12 mouse cellular contexts compared by ENCODE assay signal in genomic region chr13:93930561-93931340, GRCm38 (mm10).
A peak's percentile ranks its signal among the peaks of the same experiment; 100 is the strongest.
DNase-seq lines count a peak whose midpoint lies in the region; ATAC-seq lines count a peak whose summit lies in the region.
"Had no signal": no experiment of that assay in that cellular context is flagged by ENCODE, and none has a peak within 500 bp of the region (broad histone marks: within the 10 kb centered on the region; RNA-seq: fewer than 3 reads in every experiment).

No protein-coding gene starts in this region.

- DNase-seq in heart, postnatal 4 days, result no peak
- no peak for DNase-seq in lung, postnatal 14 days
- peak; percentile 65 to 85 for DNase-seq in left cerebral cortex, postnatal 14 days (ENCODE audit: low spot score in 2 of 2)
- no peak for DNase-seq in ovary, adult 18-20 months (ENCODE audit: low spot score)
- DNase-seq in gastrocnemius, postnatal 4 days (ENCODE audit: low spot score in 2 of 2), result no peak
- no peak for DNase-seq in thymus, adult 18-20 months
- DNase-seq: adrenal gland, postnatal 14 days; cerebellum, adult 2 months; lung, postnatal 10 days had no signal

- H3K36me3 ChIP-seq in heart, embryonic 11.5 days (ENCODE audit: control insufficient read depth, insufficient read depth, low read length), result no peaks in the 10 kb centered on the region
- no peaks in the 10 kb centered on the region for H3K36me3 ChIP-seq in lung, embryonic 15.5 days
- H3K36me3 ChIP-seq: embryonic facial prominence, embryonic 15.5 days had no signal

- H3K4me1 ChIP-seq in heart, embryonic 11.5 days (ENCODE audit: control insufficient read depth, insufficient read depth, low read length), result peaks cover 13% of the 10 kb centered on the region
- peaks cover 16% of the 10 kb centered on the region for H3K4me1 ChIP-seq in lung, embryonic 15.5 days
- H3K4me1 ChIP-seq: embryonic facial prominence, embryonic 15.5 days had no signal

- no peaks in the 10 kb centered on the region for H3K27me3 ChIP-seq in heart, embryonic 11.5 days (ENCODE audit: control insufficient read depth, insufficient read depth, low read length)
- H3K27me3 ChIP-seq in lung, embryonic 15.5 days, result no peaks in the 10 kb centered on the region
- H3K27me3 ChIP-seq: embryonic facial prominence, embryonic 15.5 days had no signal

- peak overlapping the region; percentile 22; the same call in 1 of the 2 replicates for H3K27ac ChIP-seq in heart, embryonic 11.5 days (ENCODE audit: low read depth, low read length)
- 0 out of 2 replicates have a peak overlapping the region, but pooled peaks have one; percentile 17 for H3K27ac ChIP-seq in lung, embryonic 15.5 days
- H3K27ac ChIP-seq: embryonic facial prominence, embryonic 15.5 days had no signal

- WGBS in heart, embryonic 11.5 days (ENCODE audit: insufficient replicate concordance), result 37% methylated on average over 7 of the region's 7 CpGs
- 37% methylated on average over 7 of the region's 7 CpGs for WGBS in lung, embryonic 15.5 days

- H3K4me2 ChIP-seq in heart, embryonic 11.5 days, result no peak overlapping the region
- no peak overlapping the region for H3K4me2 ChIP-seq in lung, embryonic 15.5 days
- H3K4me2 ChIP-seq: embryonic facial prominence, embryonic 15.5 days had no signal

- intact Hi-C loops in left cerebral cortex, postnatal 14 days (cut with DNase I), result no loop called here

- no peak overlapping the region for H3K9ac ChIP-seq in heart, embryonic 11.5 days (ENCODE audit: low read depth, low read length)
- H3K9ac ChIP-seq in lung, embryonic 15.5 days, result no peak overlapping the region
- H3K9ac ChIP-seq: embryonic facial prominence, embryonic 15.5 days had no signal

- ATAC-seq in heart, embryonic 11.5 days (replicated peaks; ENCODE audit: insufficient number of reproducible peaks, low FRiP score, low TSS enrichment), result no peak; the same call in 1 of the 2 replicates
- peak; percentile 27; the same call in 1 of the 2 replicates for ATAC-seq in lung, embryonic 15.5 days (ENCODE audit: borderline replicate concordance, extremely low read depth, low FRiP score, low TSS enrichment)

- H3K4me3 ChIP-seq in heart, embryonic 11.5 days (ENCODE audit: low read depth, low read length), result no peak overlapping the region
- no peak overlapping the region for H3K4me3 ChIP-seq in lung, embryonic 15.5 days
- H3K4me3 ChIP-seq: embryonic facial prominence, embryonic 15.5 days had no signal

- no peaks in the 10 kb centered on the region for H3K9me3 ChIP-seq in heart, embryonic 11.5 days (replicated peaks; ENCODE audit: control insufficient read depth, low read length)
- H3K9me3 ChIP-seq in lung, embryonic 15.5 days, result no peaks in the 10 kb centered on the region
- H3K9me3 ChIP-seq: embryonic facial prominence, embryonic 15.5 days had no signal

Comparison
In these comparisons a context has a peak if more than half of its experiments do, and no peak if none do; other contexts are left out.
1. DNase-seq: peak in left cerebral cortex, postnatal 14 days (2 of 2); none in heart, postnatal 4 days (single experiment), lung, postnatal 14 days (single experiment), ovary, adult 18-20 months (single experiment), gastrocnemius, postnatal 4 days (0 of 2) and thymus, adult 18-20 months (0 of 2).